Mouse (Mus musculus): Measurements from ENCODE around the gene Xrra1. TPM values are rescaled to one million over a fixed set of nuclear protein-coding genes. Genes with fewer than 3 reads are reported as not detected.

Xrra1 gene
- total and polyA plus RNA-seq, 2 experiments, result not detected

- Histone ChIP-seq H3K4me1 (ENCODE audit: control insufficient read depth, insufficient read depth, low read length) (no peaks in the 10 kb centered on the region), H3K27ac (replicated peaks; ENCODE audit: insufficient read depth, low read depth, low read length) (no peak overlapping the region), H3K36me3 (ENCODE audit: control insufficient read depth, insufficient read depth, low read length) (no peaks in the 10 kb centered on the region), H3K9ac (ENCODE audit: low read depth, low read length) (no peak overlapping the region), H3K27me3 (ENCODE audit: control insufficient read depth, insufficient read depth, low read length) (no peaks in the 10 kb centered on the region), H3K79me2 (ENCODE audit: control insufficient read depth, insufficient read depth, low read length) (no peaks in the 10 kb centered on the region), H3K4me3 (ENCODE audit: insufficient read depth, low read depth, low read length) (no peak overlapping the region)
- no peak for DNase-seq (ENCODE audit: extremely low read depth, low read depth, low spot score)
- no peak for TF ChIP-seq CTCF (IDR thresholded peaks at IDR 0.05; ENCODE audit: low read depth, low read length)
- TF ChIP-seq POLR2A (IDR thresholded peaks at IDR 0.05; ENCODE audit: extremely low read depth, insufficient read depth, low read length), result no peak
- 39% methylated on average over 3 of the region's 3 CpGs for WGBS
Observed at GRCm38 (mm10) chr7:99904421-99905005, 45.6 kb downstream of the Xrra1 start.

DNA sequence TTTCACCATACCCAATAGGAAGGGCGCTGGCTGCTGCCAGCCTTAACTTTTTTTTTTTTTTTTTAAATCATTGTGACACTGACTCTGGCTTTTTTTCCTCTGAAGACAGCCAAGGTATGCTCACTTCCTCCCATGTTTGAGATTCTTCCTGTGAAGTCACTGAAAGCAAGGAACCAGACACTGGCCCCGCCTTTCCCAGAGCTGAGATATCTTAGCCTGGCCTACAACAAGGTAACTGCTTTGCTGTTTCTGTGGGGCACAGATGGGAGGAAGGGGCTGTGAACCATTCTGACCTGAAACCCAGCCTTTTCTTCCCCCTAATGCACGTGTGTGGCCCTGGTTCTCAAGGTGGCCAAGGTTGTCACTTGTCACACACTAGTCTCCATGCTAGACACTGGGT is 47.4 kb downstream of the Xrra1 start:
- Histone ChIP-seq H3K4me3 (ENCODE audit: insufficient read depth, low read depth, low read length) (no peak overlapping the region), H3K36me3 (ENCODE audit: control insufficient read depth, insufficient read depth, low read length) (no peaks in the 10 kb centered on the region), H3K4me1 (ENCODE audit: control insufficient read depth, insufficient read depth, low read length) (no peaks in the 10 kb centered on the region), H3K9ac (ENCODE audit: low read depth, low read length) (no peak overlapping the region), H3K27ac (replicated peaks; ENCODE audit: insufficient read depth, low read depth, low read length) (no peak overlapping the region), H3K27me3 (ENCODE audit: control insufficient read depth, insufficient read depth, low read length) (no peaks in the 10 kb centered on the region), H3K79me2 (ENCODE audit: control insufficient read depth, insufficient read depth, low read length) (no peaks in the 10 kb centered on the region)
- DNase-seq (ENCODE audit: extremely low read depth, low read depth, low spot score), result no peak
- TF ChIP-seq POLR2A (IDR thresholded peaks at IDR 0.05; ENCODE audit: extremely low read depth, insufficient read depth, low read length) (no peak), CTCF (IDR thresholded peaks at IDR 0.05; ENCODE audit: low read depth, low read length) (no peak)
- 88% methylated on average over 3 of the region's 3 CpGs for WGBS

DNA sequence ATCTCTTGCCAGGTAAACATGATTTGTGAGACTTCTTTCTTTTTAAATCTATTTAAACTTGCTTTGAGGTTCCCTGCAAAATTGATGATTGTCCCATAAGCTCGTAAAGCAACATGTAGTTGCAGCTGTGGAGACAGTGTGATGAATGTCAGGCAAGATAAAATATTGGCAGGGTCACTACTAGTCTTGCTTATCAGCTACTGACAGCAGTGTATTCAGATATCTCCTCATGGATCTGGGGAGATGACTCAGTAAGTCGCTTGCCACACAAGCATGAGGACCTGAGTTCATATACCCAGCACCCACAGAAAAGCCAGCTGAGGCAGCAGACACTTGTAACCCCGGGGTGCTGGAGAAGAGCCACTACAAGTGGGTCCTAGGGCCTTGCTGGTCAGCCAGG is 48.5 kb downstream of the Xrra1 start:
- WGBS, result 74% methylated on average over 3 of the region's 3 CpGs
- DNase-seq (ENCODE audit: extremely low read depth, low read depth, low spot score), result no peak

GRCm38 (mm10) chr7:99911038-99911437 is 52.1 kb downstream of the Xrra1 start:
- H3K79me2 ChIP-seq (ENCODE audit: control insufficient read depth, insufficient read depth, low read length), result no peaks in the 10 kb centered on the region
- H3K9ac ChIP-seq (ENCODE audit: low read depth, low read length), result no peak overlapping the region
- TF ChIP-seq POLR2A (IDR thresholded peaks at IDR 0.05; ENCODE audit: extremely low read depth, insufficient read depth, low read length) (no peak), CTCF (IDR thresholded peaks at IDR 0.05; ENCODE audit: low read depth, low read length) (no peak)
- H3K4me3 ChIP-seq (ENCODE audit: insufficient read depth, low read depth, low read length), result no peak overlapping the region
- no peak for DNase-seq (ENCODE audit: extremely low read depth, low read depth, low spot score)
- H3K4me1 ChIP-seq (ENCODE audit: control insufficient read depth, insufficient read depth, low read length), result no peaks in the 10 kb centered on the region
- H3K27ac ChIP-seq (replicated peaks; ENCODE audit: insufficient read depth, low read depth, low read length), result no peak overlapping the region
- WGBS, result 75% methylated on average over 5 of the region's 5 CpGs
- no peaks in the 10 kb centered on the region for H3K27me3 ChIP-seq (ENCODE audit: control insufficient read depth, insufficient read depth, low read length)
- H3K36me3 ChIP-seq (ENCODE audit: control insufficient read depth, insufficient read depth, low read length), result no peaks in the 10 kb centered on the region

More for the DNA sequence above, 48.5 kb downstream of the Xrra1 start:
- H3K4me1 ChIP-seq (ENCODE audit: control insufficient read depth, insufficient read depth, low read length), result no peaks in the 10 kb centered on the region
- no peak overlapping the region for H3K4me3 ChIP-seq (ENCODE audit: insufficient read depth, low read depth, low read length)
- no peak overlapping the region for H3K27ac ChIP-seq (replicated peaks; ENCODE audit: insufficient read depth, low read depth, low read length)
- H3K36me3 ChIP-seq (ENCODE audit: control insufficient read depth, insufficient read depth, low read length), result no peaks in the 10 kb centered on the region
- H3K27me3 ChIP-seq (ENCODE audit: control insufficient read depth, insufficient read depth, low read length), result no peaks in the 10 kb centered on the region
- no peak overlapping the region for H3K9ac ChIP-seq (ENCODE audit: low read depth, low read length)
- H3K79me2 ChIP-seq (ENCODE audit: control insufficient read depth, insufficient read depth, low read length), result no peaks in the 10 kb centered on the region
- no peak for TF ChIP-seq POLR2A (IDR thresholded peaks at IDR 0.05; ENCODE audit: extremely low read depth, insufficient read depth, low read length)
- TF ChIP-seq CTCF (IDR thresholded peaks at IDR 0.05; ENCODE audit: low read depth, low read length), result no peak

GRCm38 (mm10) chr7:99914316-99914715 is 55.4 kb downstream of the Xrra1 start:
- Histone ChIP-seq H3K27me3 (ENCODE audit: control insufficient read depth, insufficient read depth, low read length) (no peaks in the 10 kb centered on the region), H3K4me1 (ENCODE audit: control insufficient read depth, insufficient read depth, low read length) (peaks cover 4% of the 10 kb centered on the region), H3K36me3 (ENCODE audit: control insufficient read depth, insufficient read depth, low read length) (no peaks in the 10 kb centered on the region), H3K4me3 (ENCODE audit: insufficient read depth, low read depth, low read length) (no peak overlapping the region), H3K27ac (replicated peaks; ENCODE audit: insufficient read depth, low read depth, low read length) (no peak overlapping the region), H3K9ac (ENCODE audit: low read depth, low read length) (no peak overlapping the region), H3K79me2 (ENCODE audit: control insufficient read depth, insufficient read depth, low read length) (no peaks in the 10 kb centered on the region)
- no peak for DNase-seq (ENCODE audit: extremely low read depth, low read depth, low spot score)
- 79% methylated on average over 10 of the region's 10 CpGs for WGBS
- TF ChIP-seq POLR2A (IDR thresholded peaks at IDR 0.05; ENCODE audit: extremely low read depth, insufficient read depth, low read length) (no peak), CTCF (IDR thresholded peaks at IDR 0.05; ENCODE audit: low read depth, low read length) (no peak)

DNA sequence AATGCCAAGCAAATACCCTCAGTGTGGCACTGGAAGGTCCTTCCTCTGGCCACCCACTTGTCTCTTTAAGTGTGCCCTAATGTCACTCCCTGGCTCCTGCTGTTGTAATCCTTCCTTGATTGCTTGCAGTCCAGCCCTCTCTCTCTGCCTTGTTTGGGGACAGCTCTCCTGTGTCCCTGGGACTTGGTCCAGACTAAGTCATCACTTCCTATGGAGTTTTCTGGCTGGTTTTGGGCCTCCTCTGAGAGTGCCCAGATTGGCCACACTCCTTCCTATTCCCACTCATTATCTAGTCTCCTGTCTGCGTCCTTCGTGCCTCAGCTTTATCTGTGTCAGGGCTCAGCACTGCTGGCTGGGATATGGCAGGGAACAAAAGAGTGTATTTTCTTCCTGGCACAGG is 56.6 kb downstream of the Xrra1 start:
- Histone ChIP-seq H3K79me2 (ENCODE audit: control insufficient read depth, insufficient read depth, low read length) (no peaks in the 10 kb centered on the region), H3K27me3 (ENCODE audit: control insufficient read depth, insufficient read depth, low read length) (no peaks in the 10 kb centered on the region), H3K9ac (ENCODE audit: low read depth, low read length) (no peak overlapping the region), H3K27ac (replicated peaks; ENCODE audit: insufficient read depth, low read depth, low read length) (no peak overlapping the region), H3K4me1 (ENCODE audit: control insufficient read depth, insufficient read depth, low read length) (peaks cover 4% of the 10 kb centered on the region), H3K4me3 (ENCODE audit: insufficient read depth, low read depth, low read length) (no peak overlapping the region), H3K36me3 (ENCODE audit: control insufficient read depth, insufficient read depth, low read length) (no peaks in the 10 kb centered on the region)
- no peak for DNase-seq (ENCODE audit: extremely low read depth, low read depth, low spot score)
- WGBS, result 75% methylated on average over 2 of the region's 2 CpGs
- TF ChIP-seq POLR2A (IDR thresholded peaks at IDR 0.05; ENCODE audit: extremely low read depth, insufficient read depth, low read length), result no peak
- no peak for TF ChIP-seq CTCF (IDR thresholded peaks at IDR 0.05; ENCODE audit: low read depth, low read length)

All from liver, adult 2 months (tissue).